Comparison of ENCODE assay signal across 12 mouse cellular contexts in genomic region chr13:84065256-84065898, GRCm38 (mm10).
A peak's percentile ranks its signal among the peaks of the same experiment; 100 is the strongest.
DNase-seq lines count a peak whose midpoint lies in the region; ATAC-seq lines count a peak whose summit lies in the region.
"Had no signal": no experiment of that assay in that cellular context is flagged by ENCODE, and none has a peak within 500 bp of the region (broad histone marks: within the 10 kb centered on the region; RNA-seq: fewer than 3 reads in every experiment).

No protein-coding gene starts in this region.

- 62% methylated on average over 8 of the region's 8 CpGs for WGBS in embryonic facial prominence, embryonic 14.5 days
- 58% methylated on average over 8 of the region's 8 CpGs for WGBS in embryonic facial prominence, embryonic 10.5 days
- 24% methylated on average over 8 of the region's 8 CpGs for WGBS in hindbrain, embryonic 13.5 days
- WGBS in neural tube, embryonic 12.5 days = 29% methylated on average over 8 of the region's 8 CpGs
- WGBS in intestine, embryonic 15.5 days = 66% methylated on average over 8 of the region's 8 CpGs

- H3K4me2 ChIP-seq in embryonic facial prominence, embryonic 14.5 days (ENCODE audit: low read depth, low read length) = no peak overlapping the region
- H3K4me2 ChIP-seq in hindbrain, embryonic 13.5 days = peak overlapping the region; percentile 47
- peak overlapping the region; percentile 41; the same call in 1 of the 2 replicates for H3K4me2 ChIP-seq in neural tube, embryonic 12.5 days (replicated peaks)
- no peak overlapping the region for H3K4me2 ChIP-seq in intestine, embryonic 15.5 days (replicated peaks)
- H3K4me2 ChIP-seq: heart, embryonic 13.5 days; kidney, embryonic 15.5 days; limb, embryonic 12.5 days had no signal

- no peak overlapping the region for H3K27ac ChIP-seq in embryonic facial prominence, embryonic 14.5 days (replicated peaks; ENCODE audit: low read depth, low read length)
- H3K27ac ChIP-seq in embryonic facial prominence, embryonic 10.5 days (replicated peaks) = no peak overlapping the region
- H3K27ac ChIP-seq in hindbrain, embryonic 13.5 days = peak overlapping the region; percentile 96
- H3K27ac ChIP-seq in neural tube, embryonic 12.5 days = peak overlapping the region; percentile 77
- no peak overlapping the region for H3K27ac ChIP-seq in intestine, embryonic 15.5 days
- H3K27ac ChIP-seq: heart, embryonic 13.5 days; kidney, embryonic 15.5 days; limb, embryonic 12.5 days had no signal

- no peak; the same call in 1 of the 2 replicates for ATAC-seq in embryonic facial prominence, embryonic 14.5 days (ENCODE audit: low read depth)
- peak; percentile 71 for ATAC-seq in hindbrain, embryonic 13.5 days (ENCODE audit: low FRiP score)
- ATAC-seq in neural tube, embryonic 12.5 days (ENCODE audit: low FRiP score, low read depth) = peak; percentile 70
- no peak for ATAC-seq in intestine, embryonic 15.5 days

- no peaks in the 10 kb centered on the region for H3K36me3 ChIP-seq in embryonic facial prominence, embryonic 14.5 days (ENCODE audit: control insufficient read depth, insufficient read depth, low read length)
- H3K36me3 ChIP-seq in embryonic facial prominence, embryonic 10.5 days (replicated peaks) = no peaks in the 10 kb centered on the region
- H3K36me3 ChIP-seq in hindbrain, embryonic 13.5 days = no peaks in the 10 kb centered on the region
- no peaks in the 10 kb centered on the region for H3K36me3 ChIP-seq in neural tube, embryonic 12.5 days
- no peaks in the 10 kb centered on the region for H3K36me3 ChIP-seq in intestine, embryonic 15.5 days
- H3K36me3 ChIP-seq: heart, embryonic 13.5 days; kidney, embryonic 15.5 days; limb, embryonic 12.5 days had no signal

- H3K4me3 ChIP-seq in embryonic facial prominence, embryonic 14.5 days (ENCODE audit: low read depth, low read length) = no peak overlapping the region
- no peak overlapping the region for H3K4me3 ChIP-seq in embryonic facial prominence, embryonic 10.5 days
- H3K4me3 ChIP-seq in hindbrain, embryonic 13.5 days = no peak overlapping the region
- no peak overlapping the region for H3K4me3 ChIP-seq in neural tube, embryonic 12.5 days
- no peak overlapping the region for H3K4me3 ChIP-seq in intestine, embryonic 15.5 days (replicated peaks)
- H3K4me3 ChIP-seq: heart, embryonic 13.5 days; kidney, embryonic 15.5 days; limb, embryonic 12.5 days had no signal

- H3K27me3 ChIP-seq in embryonic facial prominence, embryonic 14.5 days (replicated peaks; ENCODE audit: control insufficient read depth, insufficient read depth, low read length) = no peaks in the 10 kb centered on the region
- H3K27me3 ChIP-seq in embryonic facial prominence, embryonic 10.5 days (replicated peaks; ENCODE audit: low read depth, poor library complexity, severe bottlenecking) = peaks cover 3% of the 10 kb centered on the region; the same call in 1 of the 2 replicates
- H3K27me3 ChIP-seq in hindbrain, embryonic 13.5 days = no peaks in the 10 kb centered on the region
- no peaks in the 10 kb centered on the region for H3K27me3 ChIP-seq in neural tube, embryonic 12.5 days (replicated peaks)
- H3K27me3 ChIP-seq in intestine, embryonic 15.5 days (replicated peaks) = no peaks in the 10 kb centered on the region
- H3K27me3 ChIP-seq: kidney, embryonic 15.5 days; limb, embryonic 12.5 days had no signal

- H3K9me3 ChIP-seq in embryonic facial prominence, embryonic 14.5 days (ENCODE audit: control insufficient read depth, low read length) = no peaks in the 10 kb centered on the region
- no peaks in the 10 kb centered on the region for H3K9me3 ChIP-seq in embryonic facial prominence, embryonic 10.5 days
- no peaks in the 10 kb centered on the region for H3K9me3 ChIP-seq in hindbrain, embryonic 13.5 days
- H3K9me3 ChIP-seq in neural tube, embryonic 12.5 days = no peaks in the 10 kb centered on the region
- no peaks in the 10 kb centered on the region for H3K9me3 ChIP-seq in intestine, embryonic 15.5 days
- H3K9me3 ChIP-seq: heart, embryonic 13.5 days; kidney, embryonic 15.5 days; limb, embryonic 12.5 days had no signal

- H3K9ac ChIP-seq in embryonic facial prominence, embryonic 14.5 days (ENCODE audit: low read depth, low read length) = no peak overlapping the region
- peak overlapping the region; percentile 53 for H3K9ac ChIP-seq in hindbrain, embryonic 13.5 days
- H3K9ac ChIP-seq in neural tube, embryonic 12.5 days = no peak overlapping the region
- no peak overlapping the region for H3K9ac ChIP-seq in intestine, embryonic 15.5 days
- H3K9ac ChIP-seq: heart, embryonic 13.5 days; kidney, embryonic 15.5 days; limb, embryonic 12.5 days had no signal

- H3K4me1 ChIP-seq in embryonic facial prominence, embryonic 14.5 days (ENCODE audit: control insufficient read depth, insufficient read depth, low read length) = no peaks in the 10 kb centered on the region
- peaks cover 14% of the 10 kb centered on the region; the same call in 1 of the 2 replicates for H3K4me1 ChIP-seq in embryonic facial prominence, embryonic 10.5 days
- H3K4me1 ChIP-seq in hindbrain, embryonic 13.5 days (replicated peaks) = peaks cover 41% of the 10 kb centered on the region
- peaks cover 29% of the 10 kb centered on the region for H3K4me1 ChIP-seq in neural tube, embryonic 12.5 days
- H3K4me1 ChIP-seq in intestine, embryonic 15.5 days (replicated peaks) = no peaks in the 10 kb centered on the region
- H3K4me1 ChIP-seq: heart, embryonic 13.5 days; kidney, embryonic 15.5 days had no signal

- peak; percentile 56 for DNase-seq in embryonic facial prominence, embryonic 14.5 days (ENCODE audit: low spot score)
- no peak for DNase-seq in embryonic facial prominence, embryonic 10.5 days (ENCODE audit: low spot score)
- peak; percentile 58 to 70 for DNase-seq in cerebellum, postnatal 25 days
- no peak for DNase-seq in heart, adult 8-10 months (ENCODE audit: low spot score)
- DNase-seq in lung, adult 18-20 months = no peak
- DNase-seq: lung, postnatal 4 days had no signal

Comparison
In these comparisons a context has a peak if more than half of its experiments do, and no peak if none do; other contexts are left out.
1. DNase-seq: peak in embryonic facial prominence, embryonic 14.5 days (single experiment) and cerebellum, postnatal 25 days (2 of 2); none in embryonic facial prominence, embryonic 10.5 days (single experiment), heart, adult 8-10 months (single experiment) and lung, adult 18-20 months (0 of 2).
2. ATAC-seq: peak in hindbrain, embryonic 13.5 days (single experiment) and neural tube, embryonic 12.5 days (single experiment); none in embryonic facial prominence, embryonic 14.5 days (single experiment) and intestine, embryonic 15.5 days (single experiment).
3. H3K27ac ChIP-seq: peak in hindbrain, embryonic 13.5 days (single experiment) and neural tube, embryonic 12.5 days (single experiment); none in embryonic facial prominence, embryonic 14.5 days (single experiment), embryonic facial prominence, embryonic 10.5 days (single experiment) and intestine, embryonic 15.5 days (single experiment).
4. H3K4me2 ChIP-seq: peak in hindbrain, embryonic 13.5 days (single experiment) and neural tube, embryonic 12.5 days (single experiment); none in embryonic facial prominence, embryonic 14.5 days (single experiment) and intestine, embryonic 15.5 days (single experiment).